Mouse (Mus musculus) midbrain, embryonic 16.5 days (tissue): ENCODE measurements around the gene C330021F23Rik. TPM values are rescaled to one million over a fixed set of nuclear protein-coding genes. Genes with fewer than 3 reads are reported as not detected.

ENCODE experiments used
- ATAC-seq: fragments of 200-750 bp; cut with Nextera tagmentation; 2 replicates; pipeline ENCODE4 v1.8.0; 2017; ENCODE audit warnings: moderate TSS enrichment
- H3K27ac ChIP-seq: fragments of 300-500 bp; sonication (generic); 2 replicates; pipeline ENCODE4 v1.5.1; 2014; ENCODE audit warnings: mild to moderate bottlenecking, low read length, mixed read lengths
- H3K27me3 ChIP-seq: fragments of 300-500 bp; sonication (generic); 2 replicates; pipeline ENCODE4 v1.6.1; 2014; ENCODE audit warnings: low read depth, low read length, mixed read lengths; ENCODE audit not compliant: control insufficient read depth, insufficient read depth
- H3K36me3 ChIP-seq: fragments of 300-500 bp; sonication (generic); 2 replicates; pipeline ENCODE4 v1.6.1; 2014; ENCODE audit warnings: mild to moderate bottlenecking, low read length, moderate library complexity, mixed read lengths; ENCODE audit not compliant: control insufficient read depth, insufficient read depth
- H3K4me1 ChIP-seq: fragments of 300-500 bp; sonication (generic); 2 replicates; pipeline ENCODE4 v1.6.1; 2014; ENCODE audit warnings: mild to moderate bottlenecking, low read length, mixed read lengths; ENCODE audit not compliant: control insufficient read depth, insufficient read depth
- H3K4me2 ChIP-seq: fragments of 300-500 bp; sonication (generic); 2 replicates; pipeline ENCODE4 v1.6.1; 2014; ENCODE audit warnings: mild to moderate bottlenecking, low read length, mixed read lengths
- H3K4me3 ChIP-seq: fragments of 300-500 bp; sonication (generic); 2 replicates; pipeline ENCODE4 v1.5.1; 2014; ENCODE audit warnings: low read depth, mild to moderate bottlenecking, low read length, moderate library complexity, mixed read lengths
- H3K9ac ChIP-seq: fragments of 300-500 bp; sonication (generic); 2 replicates; pipeline ENCODE4 v1.6.1; 2014; ENCODE audit warnings: low read depth, low read length, mixed read lengths
- H3K9me3 ChIP-seq: fragments of 300-500 bp; sonication (generic); replicated peaks from 2 replicates; pipeline ENCODE4 v1.6.1; 2014; ENCODE audit warnings: mild to moderate bottlenecking, low read length, mixed read lengths; ENCODE audit not compliant: control insufficient read depth, poor library complexity, severe bottlenecking
- WGBS: fragments of 180-500 bp; shearing (Covaris S2); extraction: QIAGEN DNeasy Blood & Tissue Kit; methylation state at CpG from one replicate; pipeline ENCODE4 v1.1.7; 2014; 5-methylcytosine and 5-hydroxymethylcytosine counted together
- polyA plus RNA-seq: library from polyadenylated mRNA; unstranded; fragments of >200 nt; fragmentation: Nextera tagmentation; extraction: Ambion mirVana; gene quantifications from 2 replicates; pipeline ENCODE4 v1.2.1, GENCODE M21; 2015

C330021F23Rik gene
- polyA plus RNA-seq, 1 experiment from 2014 or later, result 0.60 TPM

DNA sequence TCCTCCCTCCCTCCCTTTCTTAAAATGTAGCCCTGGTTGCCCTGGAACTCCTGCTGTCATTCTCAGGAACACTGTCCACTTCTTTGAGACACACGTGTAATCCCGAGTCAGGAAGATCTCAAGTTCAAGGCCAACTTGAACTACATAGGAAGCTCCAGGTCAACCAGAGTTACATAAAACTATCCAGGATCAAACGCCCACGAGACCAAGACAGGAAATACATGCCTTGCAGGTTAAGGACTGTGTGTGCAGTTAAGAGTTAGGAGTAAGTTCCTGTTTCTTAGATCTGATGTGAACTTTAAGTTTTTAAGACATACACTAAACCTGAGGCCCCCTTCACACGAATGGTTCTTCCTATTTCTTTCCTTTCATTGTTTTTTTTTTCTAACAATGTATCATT, 59.2 kb downstream of the C330021F23Rik start:
- WGBS, result 58% methylated on average over 5 of the region's 5 CpGs

DNA sequence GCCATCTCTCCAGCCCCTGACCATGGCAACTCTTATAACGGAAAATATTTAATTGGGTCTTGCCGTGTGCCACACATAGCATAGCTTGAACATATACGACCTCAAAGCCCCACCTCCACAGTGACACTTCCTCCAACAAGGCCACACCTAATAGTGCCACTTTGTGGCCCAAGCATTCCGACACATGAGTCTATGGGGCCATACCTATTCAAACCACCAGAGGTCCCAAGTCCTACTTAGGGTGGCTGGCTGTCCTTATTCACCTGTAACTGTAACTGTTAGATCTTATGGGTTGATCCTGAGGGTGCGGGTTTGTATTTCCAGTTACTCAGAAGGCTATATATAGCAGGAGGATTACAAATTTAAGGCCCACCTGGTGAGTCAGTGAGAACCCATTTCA, 60.2 kb downstream of the C330021F23Rik start:
- Histone ChIP-seq H3K27ac (no peak overlapping the region), H3K4me2 (no peak overlapping the region), H3K27me3 (peaks cover 10% of the 10 kb centered on the region), H3K9me3 (no peaks in the 10 kb centered on the region), H3K36me3 (no peaks in the 10 kb centered on the region), H3K4me3 (no peak overlapping the region), H3K4me1 (peaks cover 8% of the 10 kb centered on the region), H3K9ac (no peak overlapping the region)
- 38% methylated on average over 5 of the region's 5 CpGs for WGBS
- ATAC-seq, result no peak

More for the DNA sequence above, 59.2 kb downstream of the C330021F23Rik start:
- Histone ChIP-seq H3K4me2 (no peak overlapping the region), H3K36me3 (no peaks in the 10 kb centered on the region), H3K4me1 (peaks cover 13% of the 10 kb centered on the region), H3K9me3 (no peaks in the 10 kb centered on the region), H3K27me3 (peaks cover 10% of the 10 kb centered on the region), H3K4me3 (no peak overlapping the region), H3K27ac (no peak overlapping the region), H3K9ac (no peak overlapping the region)
- ATAC-seq, result no peak

DNA sequence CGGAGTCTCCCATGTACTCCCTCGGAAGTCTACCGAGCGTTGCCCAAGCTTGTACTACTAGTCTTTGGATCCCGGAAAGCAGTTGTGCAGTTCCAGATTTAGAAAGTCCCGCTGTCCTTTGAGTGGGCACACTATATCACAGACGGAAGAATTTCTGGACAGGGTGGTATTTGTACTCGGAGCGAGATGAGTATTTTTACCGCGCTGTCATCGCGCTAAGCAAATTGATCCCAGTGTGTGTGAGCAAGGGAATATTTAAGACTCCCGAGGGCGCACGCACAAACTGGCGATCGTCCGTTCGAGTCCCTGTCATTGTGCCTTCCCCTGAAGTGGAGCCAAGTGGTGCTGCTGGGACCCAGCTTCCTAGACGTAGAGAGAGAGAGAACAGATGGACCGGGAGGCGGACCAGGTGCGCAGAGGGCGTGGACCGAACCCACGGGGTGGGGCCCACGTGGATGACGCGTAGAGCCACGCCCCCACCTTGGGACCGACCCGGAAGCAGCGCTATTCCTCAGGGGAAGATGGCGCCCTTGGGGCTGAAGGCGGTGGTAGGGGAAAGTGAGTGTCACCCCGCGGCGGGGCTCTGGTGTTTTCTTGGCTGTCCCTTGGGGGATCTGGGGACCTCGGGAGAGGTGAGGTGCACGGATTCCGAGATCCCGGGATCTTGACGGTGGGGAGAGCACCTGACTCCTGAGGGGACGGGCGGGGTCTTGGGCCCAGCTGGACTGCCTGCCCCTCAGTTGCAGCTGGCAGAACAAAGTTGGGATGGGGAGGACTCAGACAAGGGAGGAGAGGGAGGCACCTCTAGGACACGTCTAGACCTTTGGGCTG, 63.1 kb downstream of the C330021F23Rik start, which contains the start of gene Stxbp2:
Gene Stxbp2, plus strand, starts transcription at position 309 of the 831 bp plus-strand sequence.
- Histone ChIP-seq H3K4me2 (peak within 1 kb of the TSS; percentile 77), H3K4me3 (peak within 1 kb of the TSS; percentile 48), H3K4me1 (peaks cover 8% of the 10 kb centered on the region), H3K27ac (no peak within 1 kb of the TSS), H3K9me3 (no peaks in the 10 kb centered on the region), H3K9ac (peak within 1 kb of the TSS; percentile 61), H3K27me3 (peaks cover 10% of the 10 kb centered on the region), H3K36me3 (no peaks in the 10 kb centered on the region)
- WGBS, result 6% methylated on average over 47 of the region's 47 CpGs
- ATAC-seq, result peak; percentile 82

DNA sequence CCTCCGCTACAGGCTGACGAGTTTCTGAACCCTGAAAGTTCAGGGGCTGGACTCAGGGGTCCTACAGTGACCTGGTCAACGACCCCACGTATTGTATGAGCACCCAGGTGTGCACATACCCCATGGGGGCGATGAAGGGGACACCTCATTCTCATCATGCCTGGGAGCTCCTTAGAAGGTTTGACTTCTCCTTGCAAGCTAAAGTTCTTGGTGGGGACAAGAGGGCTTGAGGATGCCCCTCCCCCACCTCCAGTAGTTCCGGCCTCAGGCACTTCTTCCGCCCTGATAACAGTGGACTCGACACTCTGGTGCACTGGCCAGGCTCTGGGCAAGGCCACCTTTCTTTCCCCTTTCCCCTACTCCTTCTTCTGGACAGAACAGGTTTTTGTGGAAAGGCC, 63.7 kb downstream of the C330021F23Rik start:
- Histone ChIP-seq H3K4me2 (peak overlapping the region; percentile 77), H3K27me3 (peaks cover 10% of the 10 kb centered on the region), H3K27ac (no peak overlapping the region), H3K4me1 (peaks cover 8% of the 10 kb centered on the region), H3K4me3 (peak overlapping the region; percentile 48), H3K9ac (peak overlapping the region; percentile 61; the same call in 1 of the 2 replicates), H3K36me3 (no peaks in the 10 kb centered on the region), H3K9me3 (no peaks in the 10 kb centered on the region)
- no peak for ATAC-seq
- WGBS, result 29% methylated on average over 8 of the region's 8 CpGs

Other genes starting within 250 kb of the C330021F23Rik start
- gene A430078G23Rik, start 214.6 kb upstream of the C330021F23Rik start, polyA plus RNA-seq, result not detected in 2 replicates
- 12.0 and 12.1 TPM in 2 replicates for gene Arhgef18, start 175.0 kb upstream of the C330021F23Rik start, polyA plus RNA-seq
- 4.5 and 5.0 TPM in 2 replicates for gene Pex11g, start 100.3 kb upstream of the C330021F23Rik start, polyA plus RNA-seq
- 0.31 and 0.46 TPM in 2 replicates for gene Tex45, start 97.1 kb upstream of the C330021F23Rik start, polyA plus RNA-seq
- gene Zfp358, start 74.9 kb upstream of the C330021F23Rik start, polyA plus RNA-seq, result 65.8 and 75.3 TPM in 2 replicates
- gene Mcoln1, start 67.5 kb upstream of the C330021F23Rik start, polyA plus RNA-seq, result 121 and 129 TPM in 2 replicates
- gene Pnpla6, start 52.6 kb upstream of the C330021F23Rik start, polyA plus RNA-seq, result 43.6 and 49.8 TPM in 2 replicates
- gene Camsap3, start 19.3 kb downstream of the C330021F23Rik start, polyA plus RNA-seq, result 45.1 and 48.7 TPM in 2 replicates
- gene Xab2, start 53.3 kb downstream of the C330021F23Rik start, polyA plus RNA-seq, result 51.8 and 52.4 TPM in 2 replicates
- gene Pet100, start 53.6 kb downstream of the C330021F23Rik start, polyA plus RNA-seq, result 63.5 and 68.0 TPM in 2 replicates
- 1.7 and 2.5 TPM in 2 replicates for gene Pcp2, start 57.6 kb downstream of the C330021F23Rik start, polyA plus RNA-seq
- gene Stxbp2, start 63.0 kb downstream of the C330021F23Rik start, polyA plus RNA-seq, result 41.4 and 46.2 TPM in 2 replicates
- 0.33 and 1.0 TPM in 2 replicates for gene Retn, start 87.8 kb downstream of the C330021F23Rik start, polyA plus RNA-seq
- 0.19 and 0.24 TPM in 2 replicates for gene Mcemp1, start 97.8 kb downstream of the C330021F23Rik start, polyA plus RNA-seq
- gene Fcor, start 104.4 kb downstream of the C330021F23Rik start, polyA plus RNA-seq, result 16.8 and 20.9 TPM in 2 replicates
- 71.6 and 72.5 TPM in 2 replicates for gene Trappc5, start 108.3 kb downstream of the C330021F23Rik start, polyA plus RNA-seq
- gene Fcer2a, start 126.2 kb downstream of the C330021F23Rik start, polyA plus RNA-seq, result 0.57 and 0.63 TPM in 2 replicates
- not detected in 2 replicates for gene Clec4g, start 152.7 kb downstream of the C330021F23Rik start, polyA plus RNA-seq
- not detected in 2 replicates for gene Cd209a, start 181.0 kb downstream of the C330021F23Rik start, polyA plus RNA-seq